Mouse (Mus musculus): ENCODE results near the gene Paxx. TPM values are rescaled to one million over a fixed set of nuclear protein-coding genes. Genes with fewer than 3 reads are reported as not detected.

Gene Paxx
- total RNA-seq, 2 experiments from 2014 or later, result 65.9 to 75.3 TPM

DNA sequence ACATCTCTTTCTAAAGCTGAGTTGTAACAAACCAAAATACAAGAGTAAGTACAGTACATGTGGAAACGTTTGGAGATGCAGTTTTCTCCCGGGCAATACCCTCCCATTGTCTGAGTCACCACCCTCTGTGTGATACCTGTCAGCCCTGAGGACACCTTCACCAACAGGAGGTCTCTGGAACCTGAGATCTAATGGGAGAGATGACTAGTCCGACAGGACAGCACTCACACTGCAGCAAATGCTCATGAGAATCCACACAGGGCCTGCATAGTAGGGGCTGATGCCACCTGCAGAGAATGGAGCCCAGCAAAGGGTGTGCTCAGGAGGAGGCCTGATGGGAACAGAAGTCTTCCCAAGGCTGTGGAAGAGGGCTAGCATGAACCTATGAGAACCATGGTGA, 513 bp upstream of the Paxx start:
- no peak for TF ChIP-seq CTCF (IDR thresholded peaks at IDR 0.05)
- H3K27ac ChIP-seq, result peak overlapping the region; percentile 88
- intact Hi-C loops (cut with DNase I), result loop anchor here (2.0 kb wide), 2 partner anchors 33 to 39 kb away; partner anchors contain the start of genes Abca2, C8g and Fbxw5
- peak overlapping the region; percentile 93 for H3K4me3 ChIP-seq
- no peak for DNase-seq (ENCODE audit: extremely low spot score in 1 of 2, low spot score in 2 of 2)

DNA sequence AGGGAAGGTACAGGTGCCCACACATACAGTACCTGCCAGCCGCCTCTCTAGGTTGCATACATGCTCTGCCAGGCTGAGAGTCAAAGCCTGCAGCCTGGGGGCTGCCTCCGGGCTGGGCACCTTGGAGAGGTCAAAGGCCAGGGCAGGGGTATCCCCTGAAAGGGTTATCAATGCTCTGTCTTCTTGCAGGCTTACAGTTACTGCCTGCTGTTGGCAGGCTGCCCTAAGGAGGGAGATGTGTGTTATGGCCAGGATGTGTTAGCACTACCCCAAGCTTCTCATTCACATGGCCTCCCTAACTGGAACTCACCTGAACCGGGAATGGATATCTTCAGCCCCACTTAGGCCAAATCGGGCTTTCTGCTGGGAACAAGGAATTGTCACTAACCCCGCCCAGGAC, 759 bp downstream of the Paxx start:
- H3K27ac ChIP-seq, result peak overlapping the region; percentile 98
- DNase-seq (ENCODE audit: extremely low spot score in 1 of 2, low spot score in 2 of 2), result peak in 1 of 2 experiments; percentile 26
- no peak for TF ChIP-seq CTCF (IDR thresholded peaks at IDR 0.05)
- peak overlapping the region; percentile 93 for H3K4me3 ChIP-seq
- intact Hi-C loops (cut with DNase I), result loop anchor here (2.0 kb wide), 2 partner anchors 31 to 41 kb away; partner anchors contain the start of genes Abca2, C8g and Fbxw5

DNA sequence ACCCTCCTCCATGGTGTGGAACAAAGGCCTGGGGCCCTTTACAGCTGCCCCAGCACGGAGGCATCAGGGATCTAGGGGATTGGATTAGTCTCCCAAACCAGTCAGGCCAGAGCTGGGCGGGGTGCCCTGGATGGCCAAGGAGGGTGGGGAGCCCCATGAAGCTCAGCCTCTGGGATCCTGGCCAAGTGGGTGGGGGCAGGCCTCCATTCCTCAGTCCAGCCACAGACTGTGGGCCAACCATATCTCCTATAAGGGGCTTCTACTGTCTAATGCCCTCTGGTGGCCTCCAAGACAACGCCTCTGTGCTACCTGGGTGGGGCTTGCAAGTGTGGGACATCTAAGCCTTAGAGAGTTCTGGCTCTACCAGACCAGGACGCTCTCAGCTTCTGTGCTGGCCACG, 2.0 kb downstream of the Paxx start:
- H3K4me3 ChIP-seq, result no peak overlapping the region
- DNase-seq (ENCODE audit: extremely low spot score in 1 of 2, low spot score in 2 of 2), result no peak
- intact Hi-C loops (cut with DNase I), result no loop called here
- no peak overlapping the region for H3K27ac ChIP-seq
- TF ChIP-seq CTCF (IDR thresholded peaks at IDR 0.05), result no peak

DNA sequence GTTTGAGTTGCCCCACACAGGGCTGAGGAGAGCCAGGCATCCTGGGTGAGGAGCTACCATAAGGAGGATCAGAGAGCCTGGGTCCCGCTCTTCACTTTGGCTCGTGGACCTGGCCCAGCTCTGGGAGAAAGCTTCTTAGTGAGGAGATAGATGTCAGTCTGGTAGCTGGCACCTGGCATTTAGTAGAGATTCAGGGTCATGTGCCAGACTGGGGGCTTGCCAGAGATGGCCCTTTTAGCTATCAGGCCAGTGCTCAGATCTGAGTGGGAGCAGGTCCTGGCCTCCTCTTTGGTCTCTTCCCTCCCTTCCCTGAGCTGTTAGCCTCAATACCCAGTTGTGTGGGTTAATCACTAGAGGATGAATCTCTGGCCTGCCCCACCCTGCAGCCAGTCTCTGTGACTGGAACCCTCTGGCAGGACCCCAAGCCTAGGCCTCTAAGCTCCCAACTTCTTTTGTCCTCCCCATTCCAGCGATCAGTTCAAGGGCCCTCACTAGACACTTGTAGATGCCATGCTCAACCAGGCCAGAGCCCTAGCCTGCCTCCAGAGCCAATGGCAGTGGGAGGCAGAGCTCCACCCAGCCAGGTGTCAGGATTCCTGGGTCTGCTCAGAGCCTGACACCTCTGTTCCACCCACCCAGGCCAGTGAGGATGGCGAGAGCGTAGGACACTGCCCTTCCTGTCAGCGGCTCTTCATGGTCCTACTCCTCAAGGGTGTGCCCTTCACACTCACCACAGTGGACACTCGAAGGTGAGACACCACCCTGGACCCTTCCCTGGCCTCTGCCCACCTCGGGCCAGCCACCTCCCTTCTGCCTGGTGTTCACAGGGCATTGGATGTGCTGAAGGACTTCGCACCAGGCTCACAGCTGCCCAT, 3.6 kb downstream of the Paxx start:
- H3K4me3 ChIP-seq, result no peak overlapping the region
- DNase-seq (ENCODE audit: extremely low spot score in 1 of 2, low spot score in 2 of 2), result no peak
- H3K27ac ChIP-seq, result no peak overlapping the region
- no peak for TF ChIP-seq CTCF (IDR thresholded peaks at IDR 0.05)
- intact Hi-C loops (cut with DNase I), result no loop called here

DNA sequence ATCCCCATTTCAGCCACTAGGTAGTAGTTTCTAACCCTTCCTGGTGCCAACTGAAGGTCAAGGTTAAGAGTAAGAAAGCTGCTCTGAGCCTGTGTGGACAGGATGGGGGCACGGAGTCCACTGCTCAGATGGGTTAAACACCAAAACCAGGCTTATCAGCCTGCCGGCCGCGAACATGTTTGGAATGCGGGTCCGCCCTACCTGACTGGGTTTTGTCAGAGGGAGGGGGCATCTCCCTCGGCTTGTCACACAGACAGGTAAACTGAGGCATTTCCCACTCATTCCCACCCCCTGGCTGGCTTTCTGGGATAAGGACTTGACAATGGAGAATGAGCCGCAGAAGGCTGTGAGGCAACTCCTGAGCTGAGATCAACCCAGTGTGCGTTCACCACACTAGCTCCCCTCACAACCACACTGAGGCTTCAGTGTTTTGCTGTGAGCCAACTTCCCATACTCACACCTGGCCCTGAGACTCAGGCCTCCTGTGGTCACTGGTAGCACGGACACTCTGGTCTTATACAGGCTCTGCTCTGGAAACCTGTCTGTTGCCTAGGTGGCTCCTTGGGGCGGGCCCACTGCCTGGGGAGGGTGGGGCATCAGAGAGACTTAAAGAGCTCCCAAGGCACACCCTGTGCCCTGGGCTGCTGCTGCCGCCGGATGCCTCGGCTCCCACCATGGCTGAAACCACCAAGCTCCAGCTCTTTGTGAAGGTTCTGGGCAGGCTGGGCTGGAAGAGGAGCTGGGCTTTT, 4.5 kb downstream of the Paxx start, which contains the start of gene Clic3:
TSS of gene Clic3 (plus strand) at position 634 of the 749 bp plus-strand sequence.
- Histone ChIP-seq H3K27ac (no peak within 1 kb of the TSS), H3K4me3 (no peak within 1 kb of the TSS)
- TF ChIP-seq CTCF (IDR thresholded peaks at IDR 0.05), result no peak
- intact Hi-C loops (cut with DNase I), result no loop called here
- DNase-seq (ENCODE audit: extremely low spot score in 1 of 2, low spot score in 2 of 2), result no peak

- intact Hi-C loops (cut with DNase I), result no loop called here
- DNase-seq (ENCODE audit: extremely low spot score in 1 of 2, low spot score in 2 of 2), result no peak
- TF ChIP-seq CTCF (IDR thresholded peaks at IDR 0.05), result no peak
- H3K4me3 ChIP-seq, result no peak overlapping the region
- no peak overlapping the region for H3K27ac ChIP-seq
Measured at GRCm38 (mm10) chr2:25452951-25453350, 7.9 kb downstream of the Paxx start.

DNA sequence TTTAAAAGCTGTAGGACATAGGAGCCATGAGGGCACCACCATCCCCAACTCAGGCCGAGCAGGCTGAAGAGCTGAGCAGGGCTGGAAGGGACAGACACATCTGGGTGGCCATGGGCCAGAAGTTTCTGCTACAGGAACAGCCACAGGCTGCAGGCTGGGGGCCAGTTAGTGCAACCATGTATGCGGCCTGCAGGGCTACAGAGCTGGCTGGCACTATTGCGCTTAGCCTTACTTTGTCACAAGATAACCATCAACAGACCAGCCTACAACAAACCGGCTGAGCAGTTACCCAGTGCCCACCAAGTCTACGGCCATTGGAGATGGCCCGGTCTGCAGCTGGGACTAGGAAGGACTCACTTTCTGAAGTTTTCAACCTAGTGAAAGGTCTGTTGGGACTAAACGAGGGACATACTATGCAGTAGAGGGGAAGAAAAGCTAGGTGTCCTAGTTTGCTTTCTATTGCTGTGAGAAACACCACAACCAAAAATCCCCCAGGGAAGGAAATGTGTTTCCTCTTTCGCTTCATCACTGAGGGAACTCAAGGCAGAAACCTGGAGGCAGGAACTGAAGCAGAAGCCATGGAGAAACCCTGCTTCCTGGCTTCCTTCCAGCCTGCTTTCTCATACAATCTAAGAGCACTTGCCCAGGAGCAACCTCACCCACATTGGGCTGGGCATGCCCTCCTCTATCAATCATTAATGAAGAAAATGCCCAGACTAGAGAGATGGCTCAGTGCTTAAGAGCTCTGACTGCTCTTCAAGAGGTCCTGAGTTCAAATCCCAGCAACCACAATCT, 9.8 kb downstream of the Paxx start:
- no peak for DNase-seq (ENCODE audit: extremely low spot score in 1 of 2, low spot score in 2 of 2)
- Histone ChIP-seq H3K4me3 (no peak overlapping the region), H3K27ac (no peak overlapping the region)
- no peak for TF ChIP-seq CTCF (IDR thresholded peaks at IDR 0.05)
- intact Hi-C loops (cut with DNase I), result loop anchor here (2.0 kb wide), 1 partner anchor 20 kb away; no protein-coding TSS in a partner anchor

DNA sequence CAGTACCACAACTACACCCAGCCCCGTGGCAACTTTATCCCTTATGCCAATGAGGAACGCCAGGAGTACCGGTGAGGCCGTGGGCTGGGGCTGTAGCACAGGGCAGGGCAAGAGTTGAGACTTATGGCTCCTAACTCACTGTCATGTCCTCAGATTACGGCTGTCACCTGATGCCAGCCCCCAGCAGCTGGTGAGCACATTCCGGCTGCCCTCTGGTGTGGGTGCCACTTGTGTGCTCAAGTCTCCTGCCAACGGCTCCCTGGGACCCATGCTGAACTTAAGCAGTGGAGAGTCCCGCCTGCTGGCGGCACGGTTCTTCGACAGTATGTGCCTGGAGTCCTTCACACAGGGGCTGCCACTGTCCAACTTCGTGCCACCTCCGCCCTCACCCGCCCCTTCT, 18.2 kb downstream of the Paxx start:
- no peak for DNase-seq (ENCODE audit: extremely low spot score in 1 of 2, low spot score in 2 of 2)
- no peak for TF ChIP-seq CTCF (IDR thresholded peaks at IDR 0.05)
- no peak overlapping the region for H3K4me3 ChIP-seq
- intact Hi-C loops (cut with DNase I), result no loop called here
- H3K27ac ChIP-seq, result no peak overlapping the region

GRCm38 (mm10) chr2:25441067-25441466, 19.8 kb downstream of the Paxx start:
- intact Hi-C loops (cut with DNase I), result no loop called here
- no peak overlapping the region for H3K27ac ChIP-seq
- DNase-seq (ENCODE audit: extremely low spot score in 1 of 2, low spot score in 2 of 2), result no peak

DNA sequence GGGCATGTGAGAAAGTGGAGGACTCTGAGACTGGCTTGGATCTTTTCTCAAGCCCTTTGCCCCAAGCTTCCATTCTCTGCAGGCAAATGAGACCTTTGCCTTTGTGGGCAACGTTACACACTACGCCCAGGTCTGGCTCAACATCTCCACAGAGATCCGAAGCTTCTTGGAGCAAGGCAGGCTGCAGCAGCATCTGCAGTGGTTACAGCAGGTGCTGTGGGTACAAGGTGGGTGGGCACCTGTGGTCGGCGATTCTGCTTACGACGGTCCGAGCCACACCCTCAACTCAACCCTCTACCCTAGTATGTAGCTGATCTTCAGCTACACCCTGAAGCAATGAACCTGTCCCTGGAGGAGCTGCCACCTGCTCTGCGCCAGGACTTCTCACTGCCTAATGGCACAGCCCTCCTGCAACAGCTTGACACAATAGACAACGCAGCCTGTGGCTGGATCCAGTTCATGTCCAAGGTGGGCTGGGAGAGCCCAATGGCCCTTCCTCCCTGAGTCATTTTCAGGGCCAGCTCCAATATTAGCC, 24.5 kb downstream of the Paxx start:
- H3K4me3 ChIP-seq, result no peak overlapping the region
- H3K27ac ChIP-seq, result no peak overlapping the region
- intact Hi-C loops (cut with DNase I), result no loop called here
- TF ChIP-seq CTCF (IDR thresholded peaks at IDR 0.05), result no peak
- no peak for DNase-seq (ENCODE audit: extremely low spot score in 1 of 2, low spot score in 2 of 2)

More at GRCm38 (mm10) chr2:25441067-25441466, 19.8 kb downstream of the Paxx start:
- no peak for TF ChIP-seq CTCF (IDR thresholded peaks at IDR 0.05)
- H3K4me3 ChIP-seq, result no peak overlapping the region

- H3K27ac ChIP-seq, result no peak overlapping the region
- DNase-seq (ENCODE audit: extremely low spot score in 1 of 2, low spot score in 2 of 2), result no peak
- H3K4me3 ChIP-seq, result no peak overlapping the region
- no peak for TF ChIP-seq CTCF (IDR thresholded peaks at IDR 0.05)
- intact Hi-C loops (cut with DNase I), result no loop called here
Measured at GRCm38 (mm10) chr2:25434292-25434691, 26.6 kb downstream of the Paxx start.
